Mouse (Mus musculus) erythroblast, embryonic 14.5 days (primary cell): ENCODE results near the gene Pou2af1. TPM values are rescaled to one million over a fixed set of nuclear protein-coding genes. Genes with fewer than 3 reads are reported as not detected.

ENCODE experiments used
- H3K27me3 ChIP-seq: 2 replicates; pipeline ENCODE4 v1.6.1; 2012; ENCODE audit warnings: inconsistent platforms; ENCODE audit not compliant: control insufficient read depth
- H3K36me3 ChIP-seq: 2 replicates; pipeline ENCODE4 v1.6.1; 2012; ENCODE audit warnings: mild to moderate bottlenecking, inconsistent platforms; ENCODE audit not compliant: control insufficient read depth
- H3K4me1 ChIP-seq: 2 replicates; pipeline ENCODE4 v1.6.1; 2012; ENCODE audit warnings: inconsistent platforms; ENCODE audit not compliant: control insufficient read depth
- H3K4me3 ChIP-seq: replicated peaks from 2 replicates; pipeline ENCODE3; 2012; ENCODE audit warnings: moderate library complexity, mild to moderate bottlenecking, inconsistent platforms
- H3K9me3 ChIP-seq: 2 replicates; pipeline ENCODE4 v1.6.1; 2012; ENCODE audit warnings: low read length, inconsistent platforms, mixed read lengths; ENCODE audit not compliant: control insufficient read depth
- GATA1 ChIP-seq: IDR thresholded peaks from 2 replicates; pipeline ENCODE4 v1.6.1; 2012; ENCODE audit warnings: low read length, inconsistent platforms, mixed read lengths
- TAL1 ChIP-seq: IDR thresholded peaks from 3 replicates; pipeline ENCODE4 v1.6.1; 2012; ENCODE audit warnings: low read length, inconsistent platforms, mixed read lengths
- polyA plus RNA-seq: library from polyadenylated mRNA; stranded (reverse); fragments of >175 nt; gene quantifications from 2 replicates; pipeline ENCODE4 v1.2.3, GENCODE M21; 2012

Pou2af1 gene
- 0.07 and 0.10 TPM in 2 replicates for polyA plus RNA-seq

- Histone ChIP-seq H3K36me3 (no peaks in the 10 kb centered on the region), H3K4me3 (no peak within 1 kb of the TSS), H3K27me3 (no peaks in the 10 kb centered on the region), H3K4me1 (no peaks in the 10 kb centered on the region), H3K9me3 (no peaks in the 10 kb centered on the region)
- TF ChIP-seq GATA1 (no peak), TAL1 (no peak)
Measured at GRCm38 (mm10) chr9:51213023-51213728, at the start of gene Pou2af1. Gene Pou2af1, plus strand, starts transcription at chr9:51213708.

- no peak overlapping the region for H3K4me3 ChIP-seq
- TF ChIP-seq GATA1 (no peak), TAL1 (no peak)
- no peaks in the 10 kb centered on the region for H3K4me1 ChIP-seq
- H3K36me3 ChIP-seq, result no peaks in the 10 kb centered on the region
- peaks cover 6% of the 10 kb centered on the region for H3K27me3 ChIP-seq
- no peaks in the 10 kb centered on the region for H3K9me3 ChIP-seq
Measured at GRCm38 (mm10) chr9:51163989-51164388, 49.5 kb upstream of the Pou2af1 start.

GRCm38 (mm10) chr9:51165312-51166180, 48.0 kb upstream of the Pou2af1 start, which contains the start of gene Gm32742:
Gene Gm32742, minus strand, starts transcription at chr9:51165517.
- no peak for TF ChIP-seq GATA1
- TF ChIP-seq TAL1, result no peak
- Histone ChIP-seq H3K4me1 (no peaks in the 10 kb centered on the region), H3K9me3 (no peaks in the 10 kb centered on the region), H3K36me3 (no peaks in the 10 kb centered on the region), H3K4me3 (no peak within 1 kb of the TSS), H3K27me3 (no peaks in the 10 kb centered on the region)

- Histone ChIP-seq H3K4me3 (no peak overlapping the region), H3K27me3 (no peaks in the 10 kb centered on the region), H3K36me3 (no peaks in the 10 kb centered on the region), H3K9me3 (no peaks in the 10 kb centered on the region), H3K4me1 (no peaks in the 10 kb centered on the region)
- TF ChIP-seq TAL1 (no peak), GATA1 (no peak)
Measured at GRCm38 (mm10) chr9:51167954-51168353, 45.6 kb upstream of the Pou2af1 start.

- H3K9me3 ChIP-seq, result no peaks in the 10 kb centered on the region
- no peak overlapping the region for H3K4me3 ChIP-seq
- TF ChIP-seq TAL1, result no peak
- TF ChIP-seq GATA1, result no peak
- no peaks in the 10 kb centered on the region for H3K4me1 ChIP-seq
- no peaks in the 10 kb centered on the region for H3K27me3 ChIP-seq
- no peaks in the 10 kb centered on the region for H3K36me3 ChIP-seq
Measured at GRCm38 (mm10) chr9:51168698-51169097, 44.8 kb upstream of the Pou2af1 start.

GRCm38 (mm10) chr9:51169133-51169532, 44.4 kb upstream of the Pou2af1 start:
- TF ChIP-seq TAL1, result no peak
- TF ChIP-seq GATA1, result no peak
- Histone ChIP-seq H3K27me3 (no peaks in the 10 kb centered on the region), H3K36me3 (no peaks in the 10 kb centered on the region), H3K4me3 (no peak overlapping the region), H3K4me1 (no peaks in the 10 kb centered on the region), H3K9me3 (no peaks in the 10 kb centered on the region)

GRCm38 (mm10) chr9:51170298-51170697, 43.2 kb upstream of the Pou2af1 start:
- H3K9me3 ChIP-seq, result no peaks in the 10 kb centered on the region
- H3K36me3 ChIP-seq, result no peaks in the 10 kb centered on the region
- TF ChIP-seq TAL1 (no peak), GATA1 (no peak)
- H3K4me3 ChIP-seq, result no peak overlapping the region
- no peaks in the 10 kb centered on the region for H3K27me3 ChIP-seq
- no peaks in the 10 kb centered on the region for H3K4me1 ChIP-seq

GRCm38 (mm10) chr9:51174890-51175464, 38.5 kb upstream of the Pou2af1 start:
- Histone ChIP-seq H3K27me3 (no peaks in the 10 kb centered on the region), H3K4me3 (no peak overlapping the region), H3K9me3 (no peaks in the 10 kb centered on the region), H3K4me1 (no peaks in the 10 kb centered on the region), H3K36me3 (no peaks in the 10 kb centered on the region)
- no peak for TF ChIP-seq TAL1
- no peak for TF ChIP-seq GATA1

GRCm38 (mm10) chr9:51175722-51176121, 37.8 kb upstream of the Pou2af1 start:
- Histone ChIP-seq H3K4me1 (no peaks in the 10 kb centered on the region), H3K27me3 (no peaks in the 10 kb centered on the region), H3K36me3 (no peaks in the 10 kb centered on the region), H3K4me3 (no peak overlapping the region), H3K9me3 (no peaks in the 10 kb centered on the region)
- TF ChIP-seq GATA1 (no peak), TAL1 (no peak)
